Mouse (Mus musculus) G1E (cell line): ENCODE results near the gene Dusp5.

Experiments used
- CTCF ChIP-seq: IDR thresholded peaks from 2 replicates; pipeline ENCODE4 v1.5.1; 2012; ENCODE audit warnings: low read depth, low read length, inconsistent platforms, mixed read lengths
- GATA1 ChIP-seq: IDR thresholded peaks from 2 replicates; pipeline ENCODE4 v1.6.1; 2012; ENCODE audit warnings: borderline replicate concordance, low read length, inconsistent platforms, mixed read lengths
- POLR2AphosphoS5 ChIP-seq: IDR thresholded peaks from 2 replicates; pipeline ENCODE4 v1.6.1; 2012; ENCODE audit warnings: low read depth, low read length, inconsistent platforms; ENCODE audit not compliant: insufficient replicate concordance
- TAL1 ChIP-seq: conservative IDR thresholded peaks from 2 replicates; pipeline ENCODE4 v1.6.1; 2012; ENCODE audit warnings: low read depth, low read length, inconsistent platforms, mixed read lengths

- TF ChIP-seq CTCF, result no peak
- TF ChIP-seq GATA1, result no peak
- TF ChIP-seq TAL1, result no peak
- no peak for TF ChIP-seq POLR2AphosphoS5
These were observed 23.2 kb upstream of the Dusp5 start for GRCm38 (mm10) chr19:53505728-53506127.
